Mouse (Mus musculus): ENCODE measurements around the gene Adcy1.

- no peak for TF ChIP-seq POLR2A (IDR thresholded peaks at IDR 0.05; ENCODE audit: extremely low read depth, insufficient read depth, low read length)
- no peak for TF ChIP-seq CTCF (IDR thresholded peaks at IDR 0.05; ENCODE audit: low read depth, low read length)
Observed at GRCm38 (mm10) chr11:7188469-7188868, 125.2 kb downstream of the Adcy1 start, which contains the start of gene Gm11985.

Measured in liver, adult 2 months (tissue).